Mouse (Mus musculus) MEL (cell line): ENCODE measurements around the gene Id1.

ENCODE experiments used
- CTCF ChIP-seq, 3 experiments: IDR thresholded peaks in 2 of 3; conservative IDR thresholded peaks in 1 of 3; 2 replicates each; pipeline ENCODE4 v1.5.1; 2011 to 2012; ENCODE audit warnings: low read length in 3 of 3, low read depth in 2 of 3, mild to moderate bottlenecking in 2 of 3, improper control_type of control experiment in 1 of 3, inconsistent platforms in 1 of 3, mixed read lengths in 1 of 3, moderate library complexity in 1 of 3; ENCODE audit not compliant: control insufficient read depth in 1 of 3, insufficient read depth in 1 of 3, poor library complexity in 1 of 3, severe bottlenecking in 1 of 3
- E2F4 ChIP-seq: IDR thresholded peaks from 2 replicates; pipeline ENCODE4 v1.6.1; 2011; ENCODE audit warnings: low read depth, low read length, improper control_type of control experiment, borderline replicate concordance
- EP300 ChIP-seq, 2 experiments: IDR thresholded peaks; 2 replicates each; pipeline ENCODE4 v1.6.1; 2011; ENCODE audit warnings: improper control_type of control experiment in 2 of 2, low read length in 2 of 2, low read depth in 1 of 2, mild to moderate bottlenecking in 1 of 2
- HCFC1 ChIP-seq: IDR thresholded peaks from 2 replicates; pipeline ENCODE4 v1.6.1; 2012; ENCODE audit warnings: low read depth, mild to moderate bottlenecking, inconsistent platforms, low read length, improper control_type of control experiment, moderate library complexity
- KAT2A ChIP-seq: conservative IDR thresholded peaks from 2 replicates; pipeline ENCODE4 v1.6.1; 2012; ENCODE audit warnings: low read depth, low read length, improper control_type of control experiment, inconsistent platforms
- MEF2A ChIP-seq: IDR thresholded peaks from 2 replicates; pipeline ENCODE4 v1.6.1; 2014; ENCODE audit warnings: low read depth, mild to moderate bottlenecking, inconsistent platforms, low read length, improper control_type of control experiment; ENCODE audit not compliant: poor library complexity, insufficient replicate concordance, severe bottlenecking; ENCODE audit errors: extremely low read depth
- POLR2A ChIP-seq, 2 experiments: IDR thresholded peaks; 2 replicates each; pipeline ENCODE4 v1.6.1; 2011 to 2012; ENCODE audit warnings: low read length in 2 of 2, mild to moderate bottlenecking in 2 of 2, control low read depth in 1 of 2, improper control_type of control experiment in 1 of 2, low read depth in 1 of 2, moderate library complexity in 1 of 2; ENCODE audit not compliant: control insufficient read depth in 1 of 2, insufficient read depth in 1 of 2, poor library complexity in 1 of 2
- RAD21 ChIP-seq: IDR thresholded peaks from 2 replicates; pipeline ENCODE4 v1.6.1; 2011; ENCODE audit warnings: mild to moderate bottlenecking, low read depth, low read length, improper control_type of control experiment
- SIN3A ChIP-seq: IDR thresholded peaks from 2 replicates; pipeline ENCODE4 v1.6.1; 2012; ENCODE audit warnings: low read length, improper control_type of control experiment, inconsistent platforms
- USF1 ChIP-seq: IDR thresholded peaks from 2 replicates; pipeline ENCODE4 v1.6.1; 2014; ENCODE audit warnings: low read depth, mild to moderate bottlenecking, inconsistent platforms, low read length, improper control_type of control experiment, moderate library complexity
- ZC3H11A ChIP-seq: IDR thresholded peaks from 2 replicates; pipeline ENCODE4 v1.6.1; 2012; ENCODE audit warnings: low read depth, mild to moderate bottlenecking, inconsistent platforms, low read length, improper control_type of control experiment
- ZNF384 ChIP-seq: IDR thresholded peaks from 2 replicates; pipeline ENCODE4 v1.6.1; 2012; ENCODE audit warnings: low read depth, mild to moderate bottlenecking, inconsistent platforms, low read length, improper control_type of control experiment

DNA sequence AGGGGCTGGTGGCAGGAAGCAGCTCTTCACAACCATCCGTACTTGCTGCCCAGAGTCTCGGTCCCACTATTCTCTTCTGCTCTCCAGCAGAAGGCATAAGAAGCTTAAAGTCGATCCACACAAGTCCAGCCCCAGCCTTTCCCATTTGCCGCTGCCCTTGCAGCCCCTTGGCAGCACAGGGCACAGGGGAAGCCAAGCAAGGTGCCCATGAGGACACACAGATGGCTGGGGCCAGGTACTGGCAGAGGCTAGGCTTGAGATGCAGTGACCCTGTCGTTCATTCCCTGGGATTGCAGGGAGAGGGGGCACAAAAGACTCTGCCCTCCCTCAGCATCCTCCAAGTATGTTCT, 31.8 kb upstream of the Id1 start:
- TF ChIP-seq ZNF384: no peak
- no peak for TF ChIP-seq EP300 (IDR thresholded peaks at IDR 0.05; ENCODE audit: low read depth in 1 of 2, low read length in 2 of 2)
- no peak for TF ChIP-seq SIN3A
- no peak for TF ChIP-seq CTCF (IDR thresholded peaks at IDR 0.05 in 2 of 3, conservative IDR thresholded peaks at IDR 0.05 in 1 of 3; ENCODE audit: control insufficient read depth in 1 of 3, insufficient read depth in 1 of 3, low read depth in 2 of 3, low read length in 3 of 3, poor library complexity in 1 of 3, severe bottlenecking in 1 of 3)
- no peak for TF ChIP-seq RAD21
- TF ChIP-seq ZC3H11A: no peak
- no peak for TF ChIP-seq USF1
- TF ChIP-seq POLR2A (IDR thresholded peaks at IDR 0.05; ENCODE audit: control insufficient read depth in 1 of 2, insufficient read depth in 1 of 2, low read depth in 1 of 2, low read length in 2 of 2, poor library complexity in 1 of 2): no peak
- TF ChIP-seq HCFC1: no peak
- TF ChIP-seq E2F4: no peak
- no peak for TF ChIP-seq MEF2A
- no peak for TF ChIP-seq KAT2A
